Mouse (Mus musculus): ENCODE results near the gene 2410131K14Rik.

The 2410131K14Rik gene

DNA sequence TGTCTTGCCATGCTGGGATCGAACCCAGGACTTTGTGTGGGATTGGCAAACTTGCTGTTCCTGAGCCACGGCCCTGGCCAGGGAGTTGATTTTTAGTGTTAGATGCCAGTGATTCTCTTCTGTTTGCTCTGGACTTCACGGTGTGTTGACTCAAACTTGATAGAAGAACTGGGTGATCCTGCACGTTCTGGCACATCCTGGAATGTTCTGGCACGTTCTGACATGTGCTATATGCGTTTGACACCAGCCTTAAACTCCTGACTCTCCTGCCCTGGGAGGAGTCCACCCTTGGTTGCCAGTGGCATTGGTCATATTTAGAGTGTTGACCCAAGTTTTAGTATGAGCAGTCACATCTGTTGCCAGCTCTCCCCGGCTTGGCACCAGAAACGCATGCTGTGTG lies 17.4 kb downstream of the 2410131K14Rik start:
- DNase-seq: no peak

DNA sequence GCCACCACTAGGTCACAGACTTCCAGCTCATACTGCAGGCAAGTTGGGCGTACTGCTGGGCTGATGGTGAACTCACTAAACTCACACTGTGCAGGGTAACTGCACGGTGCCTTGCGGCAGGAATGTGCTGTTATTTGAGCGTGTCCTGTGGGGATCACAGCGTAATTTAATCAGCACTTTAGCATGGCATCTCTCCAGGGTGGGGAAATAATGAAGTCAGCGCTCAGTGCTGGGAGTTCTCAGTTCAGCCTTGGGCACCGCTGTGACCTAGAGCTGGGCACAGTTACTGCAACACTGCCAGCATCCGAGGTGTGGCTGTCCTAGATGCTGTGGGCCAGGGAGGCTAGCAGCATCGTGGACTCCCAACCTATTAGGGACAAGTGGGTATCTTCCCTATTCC lies 19.3 kb downstream of the 2410131K14Rik start:
- no peak for DNase-seq

DNA sequence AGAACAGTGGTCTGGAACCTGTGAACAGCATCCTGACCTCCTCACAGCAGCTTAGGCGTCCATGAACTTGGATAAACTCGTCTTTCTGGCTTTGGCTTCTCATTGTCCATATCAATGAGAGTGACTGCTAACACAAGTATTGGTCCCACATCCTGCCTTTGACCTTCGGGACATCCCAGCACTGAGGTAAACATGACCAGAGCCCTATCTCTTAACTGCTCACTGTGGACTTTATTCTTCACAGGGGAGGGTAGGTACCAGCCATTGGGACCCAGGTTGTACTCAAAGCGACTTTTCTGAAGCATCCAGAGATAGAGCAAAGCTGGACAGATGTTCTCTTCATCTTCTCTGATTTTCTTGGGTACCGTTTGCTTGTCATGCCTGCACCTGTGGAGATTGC lies 20.3 kb downstream of the 2410131K14Rik start:
- DNase-seq: no peak

DNA sequence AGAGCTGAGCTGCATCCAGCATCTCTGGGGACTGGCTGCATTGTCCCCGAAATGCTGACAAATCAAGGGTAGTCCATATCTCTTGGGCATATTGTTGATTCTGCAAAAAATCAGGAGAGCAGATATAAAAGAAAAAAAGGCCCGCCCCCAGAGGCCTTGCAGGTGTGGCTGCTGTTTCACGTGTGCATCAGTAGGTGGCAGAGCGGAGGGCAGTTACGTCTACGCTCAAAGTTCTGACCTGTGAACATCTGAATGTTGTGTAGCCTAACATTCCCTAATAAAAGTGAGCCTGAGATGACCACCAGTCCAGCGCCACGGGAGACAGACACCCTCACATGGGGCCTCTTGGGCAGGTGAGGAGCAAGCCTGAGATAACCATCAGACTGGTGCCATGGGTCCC lies 21.3 kb downstream of the 2410131K14Rik start:
- peak; percentile 16 for DNase-seq

DNA sequence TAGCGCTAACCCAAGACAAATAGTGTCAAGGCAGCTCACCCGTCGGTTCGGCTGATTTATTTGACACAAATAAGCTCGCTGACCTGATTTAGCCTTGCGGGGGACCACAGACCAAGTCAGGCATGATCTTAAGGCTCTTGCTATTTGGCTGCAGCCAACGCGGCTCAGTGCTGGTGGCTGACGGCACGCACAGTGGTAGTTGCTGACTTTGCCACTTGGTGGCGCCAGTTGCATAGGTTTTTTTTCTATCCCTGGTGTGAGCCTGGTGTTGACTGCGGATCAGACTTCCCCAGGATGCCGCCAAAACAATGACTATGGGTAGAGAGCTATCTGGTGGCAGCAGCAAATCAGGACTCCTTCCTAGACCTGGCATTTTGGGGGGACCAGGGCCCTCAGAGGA lies 24.0 kb downstream of the 2410131K14Rik start:
- peak; percentile 91 for DNase-seq

DNA sequence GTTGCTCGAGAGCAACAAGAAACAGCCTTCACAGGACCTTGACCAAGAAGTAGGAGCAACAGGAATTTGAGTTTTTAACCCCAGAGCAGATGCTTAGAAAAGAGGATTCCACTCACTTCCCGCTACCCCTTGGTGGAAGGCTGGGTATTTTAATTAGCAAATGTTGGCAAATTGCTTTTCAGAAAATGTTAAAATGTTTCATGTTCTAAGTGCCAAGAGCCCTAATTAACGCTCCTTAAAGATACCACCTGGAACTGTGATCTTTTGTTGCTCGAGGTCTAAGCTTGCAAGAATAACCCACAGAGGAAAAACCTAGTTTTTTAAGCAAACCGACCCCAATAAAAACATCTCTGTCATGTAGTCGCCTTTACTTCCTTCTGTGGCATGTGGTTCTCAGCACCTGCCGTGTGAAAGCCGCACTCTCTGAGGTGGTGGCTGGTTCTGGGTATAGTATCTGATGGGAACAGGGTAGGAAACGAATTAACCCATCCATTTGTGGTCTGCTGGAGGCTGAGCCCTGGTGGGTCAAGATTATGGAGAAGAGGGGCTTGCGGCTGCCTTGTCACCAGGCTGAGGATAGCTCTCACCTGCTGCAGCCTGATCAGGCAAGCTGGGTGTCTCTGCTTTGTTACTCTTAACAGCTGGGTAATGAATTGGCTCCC lies 26.6 kb downstream of the 2410131K14Rik start:
- DNase-seq: no peak

DNA sequence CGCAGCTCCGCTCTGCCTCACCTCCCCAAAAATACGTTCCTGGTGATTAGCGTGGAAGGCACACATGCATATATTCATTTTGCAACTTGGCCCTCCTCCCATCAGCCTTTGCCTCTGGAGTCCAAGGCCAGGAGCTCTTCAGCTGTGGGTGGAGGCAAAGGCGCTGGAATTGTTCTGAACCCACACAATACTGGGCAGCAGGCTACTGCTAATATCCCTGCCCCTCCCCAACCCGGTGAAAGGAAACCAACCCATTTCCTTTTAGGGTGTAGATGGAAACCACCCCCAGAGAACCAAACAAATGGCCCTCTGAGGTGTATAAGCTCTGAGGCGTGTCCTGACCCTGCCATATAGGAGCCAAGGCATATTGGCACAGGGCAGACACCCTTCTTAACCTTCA lies 28.4 kb downstream of the 2410131K14Rik start:
- DNase-seq: peak; percentile 62

DNA sequence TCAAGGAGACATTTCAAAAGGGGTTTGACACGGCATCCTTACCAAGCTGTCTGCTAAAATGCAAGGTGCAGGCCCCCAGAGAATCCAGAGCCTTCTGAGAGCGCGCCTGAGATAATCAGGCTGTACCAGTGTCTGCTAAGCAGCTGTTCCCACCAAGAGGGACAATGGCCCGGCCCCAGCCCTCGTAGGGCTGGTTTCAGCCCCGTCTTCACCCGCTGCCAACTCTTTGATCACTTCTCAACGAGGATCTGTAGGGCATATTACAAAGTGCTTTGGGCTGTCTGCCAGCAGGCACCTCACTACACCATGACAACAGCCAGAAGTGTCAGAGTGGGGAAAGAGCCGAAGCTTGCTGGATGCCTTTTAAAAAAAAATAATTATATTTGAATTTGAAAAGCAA lies 29.5 kb downstream of the 2410131K14Rik start:
- DNase-seq: peak; percentile 25

DNA sequence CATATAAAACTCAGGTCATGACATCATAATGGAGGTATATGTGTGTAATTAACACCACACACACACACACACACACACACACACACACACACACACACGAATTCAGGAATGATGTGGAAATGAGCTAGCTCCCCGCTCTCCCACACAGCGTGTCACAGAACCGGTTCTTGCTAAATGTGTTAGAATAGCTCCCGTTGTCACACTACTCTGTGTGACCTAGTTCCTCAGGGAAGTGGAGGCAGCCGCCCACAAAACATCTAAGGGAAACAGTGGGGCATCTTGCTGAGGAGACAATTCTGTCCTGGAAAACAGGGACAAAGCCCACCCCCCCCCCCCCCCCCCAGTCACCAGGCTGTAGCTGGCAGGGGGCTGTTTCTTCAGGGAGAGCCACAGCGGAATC lies 31.3 kb downstream of the 2410131K14Rik start:
- no peak for DNase-seq

DNA sequence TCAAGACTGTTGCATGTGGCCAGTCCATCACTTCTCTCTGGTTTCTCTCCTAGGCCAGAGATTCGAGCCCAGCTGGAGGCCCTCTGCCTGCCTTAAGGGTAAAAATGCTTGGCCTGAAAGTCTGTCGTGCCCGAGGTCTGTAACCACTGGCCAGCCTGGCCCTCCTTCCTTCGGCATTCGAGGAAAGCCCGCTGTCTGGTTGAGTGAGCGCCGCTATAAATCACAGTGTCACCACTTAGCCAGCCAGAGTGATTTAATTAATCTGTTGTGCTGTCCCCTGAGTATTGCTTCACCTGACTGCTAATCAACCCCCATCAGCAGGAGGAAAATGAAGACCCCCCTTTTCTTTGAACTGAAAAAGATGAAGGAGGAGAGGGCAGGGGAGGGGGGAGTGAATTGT lies 31.7 kb downstream of the 2410131K14Rik start:
- no peak for DNase-seq

DNA sequence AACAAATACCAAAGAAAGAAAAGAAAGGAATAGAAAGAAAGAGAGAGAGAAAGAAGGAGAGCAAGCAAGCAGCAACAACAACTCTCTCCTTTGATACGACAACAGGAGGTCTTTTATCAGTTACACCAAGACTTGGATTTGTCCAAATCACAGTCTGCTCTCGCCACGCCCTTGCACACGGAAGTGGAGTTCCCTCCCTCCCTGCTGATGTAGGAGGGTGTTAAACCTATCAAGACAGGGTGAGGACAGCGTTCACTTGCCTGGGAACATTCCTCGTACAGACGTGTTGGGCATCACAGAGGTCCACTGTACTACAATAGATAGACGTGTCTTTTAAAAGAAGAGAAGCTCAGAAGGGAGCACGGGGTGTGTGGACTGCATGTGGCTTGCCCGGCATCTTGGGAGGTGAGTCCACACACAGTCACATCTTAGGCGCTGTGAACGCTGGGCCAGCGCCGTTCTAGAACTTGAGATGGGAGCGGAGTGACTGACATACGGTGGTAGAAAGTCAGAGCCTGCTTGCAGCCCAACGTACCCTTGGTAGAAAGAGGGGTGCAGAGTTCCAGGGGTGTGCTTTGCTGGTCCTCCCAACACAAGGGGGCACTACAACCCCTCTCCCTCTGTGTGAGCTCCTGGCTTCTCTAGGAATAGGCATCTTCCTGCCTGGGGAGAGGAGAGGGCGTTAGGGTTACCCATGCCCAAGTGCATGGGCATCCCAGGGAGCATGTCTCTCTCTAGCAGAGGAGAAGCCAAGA lies 32.9 kb downstream of the 2410131K14Rik start:
- DNase-seq: no peak

DNA sequence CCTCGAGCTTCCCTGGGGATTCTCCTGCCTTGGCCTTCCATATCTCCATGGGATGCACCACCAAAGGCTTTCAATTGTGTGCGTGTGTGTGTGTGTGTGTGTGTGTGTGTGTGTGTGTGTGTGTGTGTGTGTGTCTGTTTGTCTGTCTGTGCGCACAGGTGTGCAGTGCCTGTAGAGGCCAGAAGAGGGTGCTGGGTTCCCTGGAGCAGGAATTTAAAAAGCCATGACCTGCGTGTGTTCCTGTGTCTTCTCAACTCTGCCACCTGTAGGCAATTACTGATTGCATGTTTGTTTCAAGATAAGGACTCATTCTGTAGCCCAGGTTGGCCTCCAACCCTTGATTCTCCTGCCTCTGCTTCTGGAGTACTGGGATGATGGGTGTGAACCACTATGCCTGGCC lies 46.4 kb downstream of the 2410131K14Rik start:
- no peak for DNase-seq

DNA sequence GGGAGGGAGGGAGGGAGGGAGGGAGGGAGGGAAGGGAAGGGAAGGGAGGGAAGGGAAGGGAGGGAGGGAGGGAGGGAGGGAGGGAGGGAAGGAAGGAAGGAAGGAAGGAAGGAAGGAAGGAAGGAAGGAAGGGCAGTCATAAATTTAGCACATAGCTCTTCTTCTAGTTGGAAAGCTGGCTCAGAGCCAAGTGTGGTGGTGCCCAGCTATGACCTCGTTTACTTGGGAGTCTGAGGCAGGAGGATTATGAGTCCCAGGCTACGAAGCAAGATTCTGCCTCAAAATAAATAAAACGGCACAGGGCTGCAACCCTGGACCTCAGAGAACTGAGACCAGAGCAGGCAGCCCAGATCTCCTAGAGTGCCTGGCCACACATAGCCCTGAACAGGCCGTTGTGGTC lies 47.4 kb downstream of the 2410131K14Rik start:
- no peak for DNase-seq

DNA sequence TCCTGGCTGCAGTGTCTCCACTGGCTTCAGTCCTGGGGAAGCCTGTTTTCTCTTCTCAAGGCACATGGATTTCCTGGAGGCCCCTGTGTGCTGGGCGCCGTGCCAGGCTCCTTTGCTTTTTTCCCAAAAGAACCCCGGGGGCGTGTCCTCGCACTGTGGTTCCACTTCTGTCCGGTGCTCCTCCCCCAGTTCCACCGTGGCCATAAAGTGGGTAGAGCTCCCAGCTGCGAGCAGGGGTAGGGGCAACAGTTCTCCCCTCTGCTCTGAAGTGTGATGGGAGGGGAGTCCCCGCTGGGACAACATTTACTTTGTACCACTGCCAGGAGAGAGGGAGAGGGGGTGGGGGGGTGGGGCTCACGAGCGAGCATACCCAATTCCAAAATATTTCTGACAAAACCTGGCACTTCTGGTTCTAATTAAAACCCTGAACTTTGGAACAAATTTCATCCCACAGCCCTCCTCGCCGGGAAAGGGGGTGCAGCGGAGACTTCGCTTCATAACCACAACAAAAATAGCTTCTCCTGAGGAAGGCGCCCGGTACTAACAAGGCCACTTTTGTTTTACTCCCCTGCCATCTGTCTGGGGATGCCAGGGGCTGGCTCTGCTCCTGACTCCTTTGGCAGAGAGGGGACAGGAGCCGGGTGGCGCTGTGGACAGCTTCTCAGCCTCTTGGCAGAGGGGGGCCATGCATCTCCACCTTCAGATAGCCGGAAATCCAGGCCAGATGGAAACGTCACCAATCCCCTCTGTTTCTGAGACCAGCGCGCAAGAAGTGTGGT lies 49.2 kb downstream of the 2410131K14Rik start:
- DNase-seq: peak; percentile 96

DNA sequence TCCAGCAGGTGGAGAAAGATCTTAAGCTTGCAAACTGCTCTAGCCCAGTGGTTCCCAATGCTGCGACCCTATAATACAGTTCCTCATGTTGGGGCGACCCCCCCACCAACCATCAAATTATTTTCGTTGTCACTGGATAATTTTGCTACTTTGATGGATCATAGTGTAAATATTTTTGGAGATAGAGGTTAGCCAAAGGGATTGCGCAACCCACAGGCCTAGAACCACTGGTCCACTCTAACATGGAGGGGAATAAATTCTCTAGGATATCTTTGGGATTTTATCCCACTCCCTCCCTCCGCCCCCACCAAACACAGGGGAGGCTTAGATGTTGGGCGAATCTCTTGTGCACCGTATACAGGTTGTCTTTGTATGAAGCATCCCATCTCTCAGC lies 49.8 kb downstream of the 2410131K14Rik start:
- DNase-seq: peak; percentile 41

DNA sequence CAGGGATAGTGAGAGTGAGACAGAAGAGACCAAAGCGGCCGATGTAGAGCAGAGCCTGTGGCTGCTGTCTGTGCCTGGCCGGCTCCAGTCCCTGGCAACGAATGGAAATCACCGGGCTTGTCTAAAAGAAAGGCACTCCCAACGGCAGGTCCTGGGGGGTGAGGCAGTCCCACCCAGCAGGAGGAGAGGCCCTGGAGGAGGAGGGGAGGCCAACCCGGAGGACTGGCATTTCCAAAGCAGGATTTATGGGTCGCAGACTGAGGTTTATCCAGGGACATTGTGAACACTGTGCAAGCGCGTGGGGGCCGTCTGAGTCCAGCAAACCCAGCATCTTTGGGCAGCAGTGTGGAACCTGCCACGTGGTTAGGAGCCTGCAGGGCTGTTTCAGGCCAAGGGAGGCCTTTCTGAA lies 52.3 kb downstream of the 2410131K14Rik start:
- no peak for DNase-seq

DNA sequence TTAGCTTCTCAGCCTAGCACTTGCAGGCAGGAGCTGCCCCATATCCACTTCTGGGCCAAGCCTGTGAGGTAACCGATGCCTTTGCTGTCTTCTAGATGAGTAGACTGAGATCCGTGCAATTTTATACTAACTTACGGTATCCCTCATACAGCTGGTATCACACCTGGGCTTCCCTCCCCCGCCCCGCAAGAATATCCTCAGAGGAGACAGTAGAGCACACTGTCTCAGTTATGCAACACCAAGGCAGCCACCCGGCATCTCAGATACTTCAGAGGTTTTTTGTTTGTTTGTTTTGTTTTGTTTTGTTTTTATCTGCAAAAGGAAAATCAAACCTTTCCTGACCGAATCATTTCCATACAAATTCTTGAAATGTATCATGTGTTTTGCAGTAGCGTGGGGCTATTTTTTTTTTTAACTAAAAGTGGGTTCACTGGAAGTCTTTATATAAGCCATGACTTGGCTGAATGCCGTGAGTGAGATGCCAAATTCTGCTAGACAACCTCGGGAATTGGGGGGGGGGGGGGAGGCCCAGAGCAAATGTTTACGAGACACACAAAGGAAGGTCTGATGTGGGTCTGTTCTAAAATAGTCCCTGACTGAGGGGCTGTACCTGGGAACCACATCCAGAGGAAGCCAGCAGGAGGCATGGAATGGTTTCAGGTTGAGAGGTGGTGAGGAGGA lies 54.8 kb downstream of the 2410131K14Rik start:
- no peak for DNase-seq

DNA sequence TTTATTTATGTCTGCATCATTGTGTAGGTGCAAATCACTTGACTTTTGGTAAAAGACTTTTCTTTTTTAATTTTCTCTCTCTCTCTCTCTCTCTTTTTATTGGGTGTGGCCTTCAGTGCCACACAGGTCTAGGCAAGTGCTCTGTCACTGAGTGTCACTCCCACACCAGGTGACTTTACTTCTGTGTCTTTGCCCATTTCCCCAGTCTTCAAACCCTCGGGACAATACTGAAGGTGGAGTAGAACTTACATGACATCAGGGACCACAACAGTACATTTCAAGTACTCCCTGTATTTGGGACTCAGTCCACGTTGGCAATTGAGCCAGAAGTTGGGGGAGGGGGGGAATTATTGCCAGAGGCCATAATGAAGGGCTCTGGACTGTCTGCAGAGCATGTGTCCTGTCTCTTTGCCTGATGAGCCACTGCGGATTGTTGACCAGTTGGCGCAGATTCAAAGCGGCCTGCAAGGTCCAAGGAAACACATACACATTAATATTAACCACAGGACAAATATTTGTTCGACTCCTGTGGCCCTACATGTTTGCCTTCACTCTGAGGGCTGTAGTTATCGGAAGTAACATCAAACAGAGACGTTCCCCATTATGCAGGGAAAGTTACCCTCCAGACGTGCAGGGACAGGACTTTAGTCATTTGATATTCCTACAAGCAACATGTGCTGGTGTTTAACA lies 57.6 kb downstream of the 2410131K14Rik start:
- DNase-seq: peak; percentile 52

DNA sequence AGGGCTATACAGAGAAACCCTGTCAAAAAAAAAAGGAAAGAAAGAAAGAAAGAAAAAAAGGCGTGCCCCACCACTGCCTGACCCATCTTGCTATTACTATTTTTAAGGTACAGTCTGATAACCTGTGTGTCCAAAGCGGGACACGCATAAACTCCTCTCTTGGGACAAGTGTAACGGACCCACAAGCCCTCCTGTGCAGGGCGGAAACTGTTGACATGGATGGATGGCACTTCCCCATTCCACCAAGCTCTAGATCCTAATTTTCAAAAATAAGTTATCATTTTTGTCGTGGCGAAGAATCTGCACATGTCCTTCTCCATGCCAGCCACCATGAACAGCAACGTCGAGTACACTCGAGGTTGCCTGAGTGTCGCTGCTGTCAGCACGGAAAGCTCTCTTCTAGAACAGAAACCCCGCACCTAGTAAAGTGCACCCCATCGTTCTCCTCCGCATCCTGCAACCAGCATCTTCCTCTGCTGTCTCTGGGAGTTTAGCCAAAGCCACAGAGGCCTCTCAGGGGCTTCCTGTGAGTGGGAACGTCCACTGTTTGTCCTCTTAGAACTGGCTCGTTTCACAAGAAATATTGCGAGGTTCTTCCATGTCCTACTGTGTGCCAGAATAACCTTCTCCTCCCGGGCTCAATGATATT lies 60.1 kb downstream of the 2410131K14Rik start:
- DNase-seq: no peak

DNA sequence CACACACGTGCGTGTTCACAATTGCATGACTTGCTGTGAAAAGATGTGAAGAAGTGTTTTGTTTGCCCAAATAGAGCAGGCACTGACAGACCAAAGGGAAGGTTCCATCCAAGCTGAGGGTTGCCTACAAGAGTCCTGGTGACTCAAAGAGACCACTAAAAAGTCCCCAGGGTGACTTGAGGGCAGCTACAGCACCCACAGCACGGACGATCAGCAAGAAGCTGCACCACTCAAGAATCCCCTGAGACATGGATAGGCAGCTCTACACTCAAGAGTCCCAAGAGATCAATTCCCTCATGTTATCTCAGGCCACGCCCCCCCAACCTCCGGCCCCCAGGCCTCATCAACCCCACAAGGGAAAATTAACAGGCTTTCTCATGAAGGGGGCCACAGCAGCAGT lies 65.4 kb downstream of the 2410131K14Rik start:
- no peak for DNase-seq

DNA sequence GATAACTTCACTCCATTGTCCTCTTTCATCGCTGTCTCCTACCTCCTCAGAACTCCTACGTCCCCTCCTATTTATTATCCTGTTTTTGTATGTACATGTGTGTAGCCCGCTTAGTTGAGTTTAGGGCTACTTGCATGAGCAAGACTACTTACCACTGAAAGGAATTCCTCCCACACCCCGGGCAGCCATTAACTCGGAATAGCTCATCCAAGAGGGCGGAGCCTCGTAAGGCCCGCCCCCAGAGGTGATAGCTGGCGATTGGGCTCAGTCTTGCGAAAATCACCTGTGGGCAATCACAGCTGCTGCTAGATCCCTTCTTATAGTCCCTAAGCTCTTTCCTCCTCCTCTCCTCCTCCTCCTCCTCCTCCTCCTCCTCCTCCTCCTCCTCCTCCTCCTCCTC lies 66.2 kb downstream of the 2410131K14Rik start:
- DNase-seq: no peak

DNA sequence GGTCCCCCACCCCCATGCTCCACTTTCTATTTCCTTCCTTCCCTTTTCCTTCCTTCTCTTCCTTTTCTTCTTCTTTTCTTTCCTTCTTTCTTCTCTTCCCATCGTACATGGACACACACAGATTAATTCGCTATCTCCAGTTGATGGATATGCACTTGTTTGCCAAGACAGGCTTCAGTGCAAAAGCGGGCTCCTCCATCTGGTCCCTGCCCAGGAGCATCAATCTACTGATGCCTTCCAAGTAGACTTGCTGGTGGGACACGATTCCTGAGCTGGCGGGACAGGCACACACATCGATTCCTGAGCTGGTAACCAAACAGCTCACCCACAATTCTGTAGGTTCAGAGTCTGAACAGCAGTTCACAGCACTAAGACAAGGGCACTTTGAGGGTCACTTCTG lies 68.7 kb downstream of the 2410131K14Rik start:
- DNase-seq: no peak
